Mouse (Mus musculus): Measurements from ENCODE around the gene Onecut1.

Onecut1 gene

GRCm38 (mm10) chr9:74861561-74861980 lies at the start of gene Onecut1:
Gene Onecut1, plus strand, starts transcription at chr9:74861921.
- DNase-seq = no peak

DNA sequence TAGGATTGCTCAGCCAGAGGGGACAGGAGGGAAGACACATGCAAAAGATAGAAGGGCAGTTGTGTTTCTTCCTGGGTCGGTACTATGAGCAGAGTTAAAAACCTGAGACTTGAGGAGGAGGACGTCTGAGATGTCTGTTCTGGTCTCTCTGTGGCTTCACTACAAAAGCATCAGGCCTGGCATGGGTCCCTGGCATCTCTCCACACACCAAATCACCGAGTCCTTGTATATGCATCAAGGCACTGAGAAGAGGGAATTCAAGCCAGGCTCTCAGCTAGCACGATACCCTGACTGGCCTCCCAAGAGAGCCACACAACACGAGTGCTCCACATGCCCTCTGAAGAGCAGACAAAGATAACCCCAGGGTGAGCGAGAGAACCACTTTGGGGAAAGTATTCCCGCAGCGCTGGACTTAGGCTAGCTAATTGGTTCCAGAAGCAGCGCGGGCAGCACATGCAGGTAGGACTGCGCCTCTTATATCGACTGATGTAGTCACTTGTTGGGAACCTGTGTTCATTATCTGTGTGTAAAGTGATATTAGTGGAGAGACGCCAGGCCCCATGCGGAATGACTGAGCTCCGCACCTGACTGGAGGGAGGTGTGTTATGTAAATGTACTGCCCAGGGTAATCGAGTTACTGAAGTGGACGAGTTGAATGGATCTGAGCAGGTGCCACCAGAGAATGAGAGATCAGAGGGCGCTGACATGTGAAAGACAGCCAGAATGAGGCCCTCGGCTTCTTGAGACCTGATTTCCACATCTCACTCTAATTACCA lies 41.8 kb upstream of the Onecut1 start:
- DNase-seq = no peak

DNA sequence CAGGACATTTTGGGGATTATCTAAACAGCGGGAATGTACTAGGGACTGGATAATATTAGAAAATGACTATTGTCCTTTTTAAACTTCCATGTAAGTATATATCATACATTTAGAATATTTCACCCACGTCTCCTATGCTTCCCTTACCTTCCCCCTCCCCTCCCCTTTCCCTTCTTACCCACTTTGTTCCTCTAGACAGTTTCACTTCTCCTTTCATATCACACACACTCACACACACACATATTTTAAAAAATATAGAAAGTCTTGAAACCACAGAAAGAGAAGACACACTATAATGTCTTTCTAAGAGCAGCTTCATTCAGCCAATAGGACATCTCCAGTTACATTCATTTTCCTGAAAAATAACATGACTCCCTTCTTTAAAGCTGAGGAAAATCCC lies 36.6 kb upstream of the Onecut1 start:
- no peak for DNase-seq

GRCm38 (mm10) chr9:74829206-74829605 lies 32.5 kb upstream of the Onecut1 start:
- DNase-seq = no peak

GRCm38 (mm10) chr9:74842890-74843289 lies 18.8 kb upstream of the Onecut1 start:
- DNase-seq = no peak

DNA sequence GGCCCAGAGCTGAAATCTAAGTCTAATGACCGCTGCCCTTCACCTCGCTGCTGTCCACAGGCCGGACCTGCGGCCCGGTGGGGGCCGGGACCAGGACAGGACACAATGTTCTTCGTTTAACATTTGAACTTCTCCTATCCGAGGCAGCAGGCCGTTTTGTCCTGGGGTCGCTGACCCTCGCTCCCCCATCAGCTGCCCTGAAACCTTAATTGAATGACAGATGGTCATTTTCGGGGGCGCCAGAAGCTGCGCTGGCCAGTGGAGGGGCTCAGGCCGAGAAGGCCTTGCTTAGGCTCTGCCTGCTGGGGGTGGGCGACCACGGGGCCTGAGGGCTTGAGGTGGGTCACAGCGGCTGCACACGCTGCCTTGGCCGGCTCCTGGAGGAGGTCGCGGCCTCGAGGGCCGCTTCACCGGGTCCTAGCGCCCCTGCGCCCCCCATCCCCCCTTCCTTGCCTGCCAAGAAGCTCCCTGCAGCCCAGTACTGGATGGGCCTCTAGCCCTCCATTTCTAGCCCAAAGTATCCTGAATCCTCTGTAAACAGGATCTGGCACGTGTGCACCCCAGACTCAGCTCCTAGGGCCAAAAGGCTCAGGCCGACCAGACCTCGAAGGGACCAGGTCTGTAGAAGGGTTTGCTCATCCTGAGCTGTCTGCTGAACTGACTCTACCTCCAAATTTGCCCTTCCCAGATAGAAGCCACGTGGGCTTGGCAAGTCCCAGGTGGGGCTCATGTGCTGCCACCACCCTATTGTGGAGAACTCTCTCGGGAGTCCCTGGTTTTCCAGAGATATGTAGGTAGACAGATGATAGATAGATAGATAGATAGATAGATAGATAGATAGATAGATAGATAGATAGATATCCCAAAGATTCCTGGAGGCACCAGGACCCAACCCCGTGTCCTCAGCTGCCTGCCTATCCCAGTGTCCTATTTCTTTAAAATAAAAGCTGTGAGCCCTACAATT lies 14.6 kb upstream of the Onecut1 start:
- no peak for DNase-seq

DNA sequence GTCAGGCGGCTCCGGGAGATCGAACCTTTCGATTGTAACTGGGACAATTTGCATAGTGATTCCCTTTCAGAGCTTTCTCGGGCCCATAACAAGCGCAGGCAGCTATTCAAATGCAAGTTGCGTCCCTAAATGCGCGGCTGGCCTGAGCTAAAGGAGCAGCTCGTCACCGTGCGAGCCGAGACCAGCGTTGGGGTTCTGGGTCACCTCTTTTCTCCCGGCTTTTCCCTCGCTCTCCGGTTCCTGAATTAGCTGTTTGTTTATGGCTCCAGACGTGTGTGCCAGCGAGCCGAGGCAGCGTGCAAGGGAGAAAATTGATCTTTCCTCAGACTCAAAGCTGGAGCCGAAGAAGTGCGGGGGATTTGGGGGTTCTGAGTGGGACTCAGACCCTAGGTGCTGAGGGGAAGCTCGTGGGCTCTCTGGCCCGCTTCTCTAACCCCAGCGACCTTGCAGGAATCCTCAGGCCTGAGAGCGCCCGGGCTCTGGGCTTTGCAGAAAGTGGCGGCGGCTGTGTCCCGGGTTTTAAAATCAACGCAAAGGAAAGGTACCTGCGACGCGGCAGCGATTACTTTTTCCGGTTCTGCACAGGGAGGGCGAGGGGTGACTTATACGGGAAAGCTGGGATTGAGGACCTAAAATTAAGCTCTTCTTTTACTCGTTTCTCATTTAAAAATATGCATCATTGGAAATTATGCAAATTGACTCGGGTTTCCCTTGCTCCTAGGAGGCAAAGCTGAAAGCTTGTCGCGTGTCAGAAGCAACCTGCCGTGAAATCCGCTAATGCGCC lies 13.1 kb upstream of the Onecut1 start:
- DNase-seq = no peak

DNA sequence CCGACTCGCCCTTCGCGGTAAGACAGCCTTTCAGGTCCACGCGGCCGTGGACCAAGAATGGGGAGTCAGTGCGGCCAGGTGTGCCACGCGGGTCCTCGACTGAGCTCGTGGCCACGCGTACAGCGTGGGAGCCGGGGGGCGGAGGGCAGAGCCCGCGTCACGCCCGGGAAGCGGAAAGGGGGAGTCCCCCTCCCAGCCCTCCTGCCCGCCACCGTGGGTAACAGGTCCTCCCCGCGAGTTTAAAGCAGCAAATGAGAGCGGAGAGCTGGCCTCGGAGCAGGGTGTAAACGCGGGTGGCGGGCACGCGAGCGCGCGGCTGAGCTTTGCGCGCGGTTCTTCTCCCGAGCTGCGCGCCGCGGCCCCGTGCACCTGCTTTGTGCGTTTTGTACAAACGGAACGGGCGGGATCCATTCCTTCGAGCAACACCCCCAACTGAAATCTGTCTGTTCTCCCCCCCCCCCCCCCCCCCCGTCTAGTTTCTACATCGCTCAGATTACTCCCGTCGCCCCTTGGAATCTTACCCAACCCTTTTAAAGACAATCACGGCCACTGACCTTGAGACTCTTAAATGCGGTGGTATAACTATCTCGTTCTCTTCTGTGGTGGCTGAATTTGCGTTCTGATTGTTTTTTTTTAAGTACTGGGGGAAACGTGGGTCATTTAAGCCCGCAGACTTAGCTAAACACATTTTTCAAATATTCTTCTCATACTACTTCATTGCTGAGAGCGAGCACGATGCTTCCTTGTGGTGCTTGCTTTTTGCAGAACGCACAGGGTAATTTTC lies 12.3 kb upstream of the Onecut1 start:
- no peak for DNase-seq

GRCm38 (mm10) chr9:74849979-74850780 lies 11.5 kb upstream of the Onecut1 start:
- DNase-seq = no peak

- no peak for DNase-seq
These were observed 11.0 kb upstream of the Onecut1 start for GRCm38 (mm10) chr9:74850781-74851145.

- no peak for DNase-seq
These were observed 10.1 kb upstream of the Onecut1 start for GRCm38 (mm10) chr9:74851601-74852000.

GRCm38 (mm10) chr9:74852361-74852760 lies 9.4 kb upstream of the Onecut1 start:
- DNase-seq = no peak

DNA sequence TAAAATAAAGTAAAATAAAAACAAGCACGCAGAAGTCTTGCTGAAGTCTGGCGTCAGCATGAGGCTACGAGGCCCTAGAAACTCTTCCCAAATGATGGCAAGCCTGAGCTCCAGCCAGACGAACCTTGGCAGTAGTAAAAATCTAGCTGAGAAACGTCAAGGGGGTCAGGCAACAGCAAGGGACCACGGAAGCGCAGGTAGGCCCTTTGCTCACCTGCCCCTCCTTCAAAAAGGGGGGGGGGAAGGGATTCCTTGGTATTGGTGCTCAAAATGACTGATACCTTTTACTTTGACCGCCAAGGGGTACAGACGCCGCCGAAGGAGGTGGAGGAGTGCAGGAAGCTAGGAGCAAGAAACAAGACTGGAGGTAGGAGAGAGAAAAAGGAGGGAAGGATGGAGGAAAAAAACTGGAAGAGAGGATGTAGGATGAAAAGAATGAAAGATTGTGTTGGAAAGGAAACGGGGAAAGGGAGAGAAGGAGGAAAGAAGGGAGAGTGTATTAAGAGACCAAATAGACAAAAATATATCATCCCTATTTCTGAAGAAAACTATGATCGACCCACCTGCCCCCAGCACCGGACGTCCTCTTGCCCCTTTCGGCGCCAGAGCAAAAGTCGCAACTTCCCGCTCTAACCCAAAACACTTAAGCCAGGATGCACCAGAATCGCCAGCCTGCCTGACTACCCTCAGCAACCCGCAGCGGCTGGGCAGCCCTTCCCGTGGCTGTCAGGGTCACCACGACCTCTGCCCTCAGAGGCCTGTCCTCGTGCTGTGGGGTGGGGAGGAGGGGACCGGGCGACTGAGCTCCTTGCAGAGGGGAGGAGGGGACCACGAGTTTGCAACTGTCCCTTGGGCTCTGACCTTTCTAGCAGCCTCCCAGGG lies 8.3 kb upstream of the Onecut1 start:
- no peak for DNase-seq

DNA sequence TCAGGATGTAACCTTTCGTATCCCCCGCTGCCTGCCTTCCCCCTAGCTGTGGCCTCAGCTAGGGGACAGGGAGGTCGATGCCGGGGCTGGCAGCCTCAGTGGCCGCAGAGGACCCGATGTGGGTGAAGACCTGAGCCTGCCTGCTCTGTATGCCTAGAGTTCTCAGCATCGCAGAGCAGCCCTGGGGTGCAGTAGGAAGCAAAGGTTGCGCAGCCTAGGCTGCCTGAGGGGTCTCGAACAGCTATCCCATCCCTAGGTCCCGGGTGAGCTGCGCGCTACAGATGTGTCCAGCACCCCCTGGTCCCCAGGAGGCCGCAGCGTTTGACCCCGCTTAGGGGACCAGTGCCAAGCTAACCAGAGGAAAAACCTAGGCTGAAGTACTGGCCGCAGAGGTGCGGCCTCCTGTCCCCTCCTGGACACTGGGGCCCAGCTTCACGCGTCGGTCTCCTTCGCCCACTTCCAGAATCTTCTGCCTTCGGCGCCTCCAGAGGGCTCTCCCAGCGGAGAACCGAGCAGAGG lies 7.6 kb upstream of the Onecut1 start:
- DNase-seq = no peak

DNA sequence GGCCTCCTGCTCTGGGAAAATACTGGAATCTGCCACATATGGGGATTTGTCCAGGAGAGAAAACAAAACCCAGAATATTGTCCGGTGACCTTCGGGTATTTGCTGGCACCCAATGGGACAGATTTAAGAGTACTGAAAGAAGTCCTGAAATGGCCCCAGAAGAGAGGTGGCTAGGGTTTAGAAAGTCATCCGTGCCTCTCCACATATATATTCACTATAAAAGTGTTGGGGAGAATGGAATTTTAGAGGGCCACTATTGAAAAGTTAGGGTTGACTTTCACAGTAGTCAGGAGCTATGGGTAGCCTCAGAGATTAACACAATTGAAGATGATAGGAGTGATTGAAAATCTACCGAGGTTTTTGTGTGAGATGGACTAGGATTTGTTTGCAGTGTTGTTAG lies 6.3 kb upstream of the Onecut1 start:
- no peak for DNase-seq

DNA sequence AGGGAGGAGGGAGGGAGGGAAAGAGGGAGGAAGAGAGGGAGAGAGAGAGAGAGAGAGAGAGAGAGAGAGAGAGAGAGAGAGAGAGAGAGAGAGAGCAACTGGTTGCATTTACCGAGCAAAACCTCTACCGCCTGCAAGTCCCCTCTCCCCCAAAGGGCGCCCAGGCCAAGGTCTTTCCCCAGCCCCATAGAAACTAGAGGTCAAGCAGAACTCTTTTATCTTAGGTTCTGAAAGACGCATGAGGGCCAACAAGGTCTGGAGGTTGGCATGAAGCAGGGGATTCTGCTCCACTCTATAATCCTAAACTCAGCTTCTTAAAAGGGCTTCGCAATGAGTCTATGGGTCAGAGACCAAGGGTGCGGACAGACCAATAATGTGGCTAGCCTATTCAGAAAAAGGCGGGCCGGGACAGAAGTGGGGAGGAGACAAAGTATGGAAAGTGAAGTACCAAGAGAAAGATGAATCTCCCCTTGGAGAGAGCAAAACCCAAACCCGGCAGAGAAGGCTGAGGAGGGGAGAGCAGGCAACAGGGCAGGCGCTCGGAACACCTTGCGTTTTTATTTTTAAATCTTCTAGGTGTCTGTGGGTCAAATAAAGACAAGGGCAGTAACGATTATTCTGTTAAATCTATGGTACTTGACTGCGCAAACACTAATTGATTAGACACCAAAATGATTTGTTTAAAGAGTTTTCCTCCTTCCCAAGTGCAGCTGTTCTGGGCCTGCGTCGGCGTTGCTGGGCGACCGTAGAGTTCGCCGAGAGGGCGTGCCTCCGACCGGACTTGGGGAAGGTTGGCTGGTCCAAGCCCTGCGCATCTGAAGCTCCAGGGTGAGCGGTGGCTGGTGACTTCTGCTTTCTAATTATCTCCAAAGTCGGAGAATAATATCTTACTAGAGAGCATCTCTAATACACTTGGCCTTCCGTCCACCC lies 4.9 kb upstream of the Onecut1 start:
- no peak for DNase-seq

DNA sequence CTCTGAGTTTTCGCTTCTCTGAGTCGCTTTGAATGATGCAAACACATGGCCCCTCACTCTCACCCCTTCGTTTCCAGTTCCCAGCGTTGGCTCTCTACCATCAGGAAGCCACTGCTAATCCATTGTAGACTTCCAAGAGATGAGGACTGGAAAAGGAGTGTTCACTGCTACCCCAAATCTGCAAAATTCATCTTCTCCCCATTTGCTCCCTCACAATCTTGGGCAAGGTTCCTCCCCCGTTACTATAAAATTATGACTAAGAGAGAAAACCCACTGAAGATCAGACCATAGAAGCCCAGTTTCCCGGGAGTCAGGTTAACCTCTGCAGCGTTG lies 4.2 kb upstream of the Onecut1 start:
- DNase-seq = no peak

GRCm38 (mm10) chr9:74858111-74858510 lies 3.6 kb upstream of the Onecut1 start:
- no peak for DNase-seq

DNA sequence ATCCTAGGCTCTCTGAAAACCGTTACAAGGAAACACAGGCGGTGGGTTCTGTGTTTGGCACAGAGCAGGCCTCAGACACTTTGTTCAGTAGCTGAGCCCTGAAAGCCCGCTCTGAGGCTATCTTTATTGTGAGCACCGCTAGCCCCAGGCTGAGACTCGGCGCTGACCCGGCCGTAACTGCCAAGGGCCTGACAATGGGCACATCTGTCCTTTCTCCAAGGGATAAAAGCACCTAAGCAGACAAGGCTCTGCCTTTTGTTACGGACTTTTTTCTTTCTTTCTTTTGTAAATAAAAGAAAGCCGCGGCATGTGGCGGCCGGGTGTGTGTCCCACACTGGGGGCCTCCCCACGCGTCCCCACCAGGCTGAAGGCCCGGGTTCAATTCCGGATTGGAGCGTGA lies 1.3 kb upstream of the Onecut1 start:
- no peak for DNase-seq

All from thymus, postnatal 14 days (tissue).